Mouse (Mus musculus) midbrain, postnatal 0 days (tissue): ENCODE data around the gene Gm2431. TPM values are rescaled to one million over a fixed set of nuclear protein-coding genes. Genes with fewer than 3 reads are reported as not detected.
"Not testable (repeated sequence)": the region's sequence is repeated elsewhere in the genome, so short reads cannot be mapped to it uniquely, and the experiment has no call there.

Experiments used
- ATAC-seq: fragments of 200-750 bp; cut with Nextera tagmentation; 2 replicates; pipeline ENCODE4 v1.8.0; 2017; ENCODE audit warnings: moderate number of reproducible peaks, mild to moderate bottlenecking, moderate TSS enrichment, moderate library complexity; ENCODE audit not compliant: low FRiP score
- DNase-seq: peaks from one replicate; pipeline ENCODE4 v3.0.0-alpha.2; 2015; ENCODE audit warnings: low spot score
- H3K27ac ChIP-seq: fragments of 300-500 bp; sonication (generic); 2 replicates; pipeline ENCODE4 v1.5.1; 2014; ENCODE audit warnings: low read depth, mild to moderate bottlenecking, low read length, mixed read lengths
- H3K27me3 ChIP-seq: fragments of 300-500 bp; sonication (generic); 2 replicates; pipeline ENCODE4 v1.6.1; 2014; ENCODE audit warnings: low read length, control low read depth, mixed read lengths; ENCODE audit not compliant: insufficient read depth
- H3K36me3 ChIP-seq: fragments of 300-500 bp; sonication (generic); 2 replicates; pipeline ENCODE4 v1.6.1; 2014; ENCODE audit warnings: low read length, control low read depth, mixed read lengths; ENCODE audit not compliant: insufficient read depth
- H3K4me1 ChIP-seq: fragments of 300-500 bp; sonication (generic); 2 replicates; pipeline ENCODE4 v1.6.1; 2014; ENCODE audit warnings: mild to moderate bottlenecking, control low read depth, antibody characterized with exemption, low read length, mixed read lengths; ENCODE audit not compliant: insufficient read depth
- H3K4me2 ChIP-seq: fragments of 300-500 bp; sonication (generic); 2 replicates; pipeline ENCODE4 v1.6.1; 2014; ENCODE audit warnings: low read depth, mild to moderate bottlenecking, low read length, mixed read lengths; ENCODE audit not compliant: poor library complexity, severe bottlenecking
- H3K4me3 ChIP-seq: fragments of 300-500 bp; sonication (generic); 2 replicates; pipeline ENCODE4 v1.5.1; 2014; ENCODE audit warnings: low read depth, mild to moderate bottlenecking, low read length, moderate library complexity
- H3K9ac ChIP-seq: fragments of 300-500 bp; sonication (generic); replicated peaks from 2 replicates; pipeline ENCODE4 v1.6.1; 2014; ENCODE audit warnings: mild to moderate bottlenecking, low read length, moderate library complexity, mixed read lengths; ENCODE audit not compliant: poor library complexity, severe bottlenecking
- H3K9me3 ChIP-seq: fragments of 300-500 bp; sonication (generic); 2 replicates; pipeline ENCODE4 v1.6.1; 2016; ENCODE audit warnings: low read length, control low read depth
- CTCF ChIP-seq: IDR thresholded peaks from 2 replicates; pipeline ENCODE4 v1.5.1; 2016; ENCODE audit warnings: antibody characterized with exemption, mild to moderate bottlenecking
- WGBS: fragments of 180-500 bp; shearing (Covaris S2); extraction: QIAGEN DNeasy Blood & Tissue Kit; methylation state at CpG from one replicate; pipeline ENCODE4 v1.1.7; 2014; 5-methylcytosine and 5-hydroxymethylcytosine counted together
- polyA plus RNA-seq: library from polyadenylated mRNA; unstranded; fragments of >200 nt; fragmentation: Nextera tagmentation; extraction: Ambion mirVana; gene quantifications from 2 replicates; pipeline ENCODE4 v1.2.1, GENCODE M21; 2015
- total RNA-seq: library from RNA; depleted of rRNA; stranded (reverse); fragments of >200 nt; gene quantifications from 2 replicates; pipeline ENCODE4 v1.2.3, GENCODE M21; 2014; rRNA removed

Gm2431 gene
- total and polyA plus RNA-seq, 2 experiments from 2014 or later = not detected

- H3K9me3 ChIP-seq = 0 out of 2 replicates have a peak, but pooled peaks cover 4% of the 10 kb centered on the region
- no peaks in the 10 kb centered on the region for H3K36me3 ChIP-seq
- ATAC-seq (no peak), DNase-seq (no peak)
- H3K9ac ChIP-seq = no peak overlapping the region
- WGBS = 35% methylated on average over 1 of the region's 1 CpGs
- H3K27me3 ChIP-seq = no peaks in the 10 kb centered on the region
- no peak overlapping the region for H3K4me2 ChIP-seq
- no peak overlapping the region for H3K4me3 ChIP-seq
- TF ChIP-seq CTCF = no peak
- H3K27ac ChIP-seq = no peak overlapping the region
- no peaks in the 10 kb centered on the region for H3K4me1 ChIP-seq
These were observed 26.6 kb downstream of the Gm2431 start for GRCm38 (mm10) chr7:142231540-142231939.

- 55% methylated on average over 3 of the region's 3 CpGs for WGBS
- not testable (repeated sequence) for H3K4me3 ChIP-seq, H3K9ac ChIP-seq, H3K36me3 ChIP-seq, ATAC-seq, H3K9me3 ChIP-seq, H3K27ac ChIP-seq, DNase-seq, H3K4me2 ChIP-seq, H3K4me1 ChIP-seq, H3K27me3 ChIP-seq
These were observed 28.3 kb downstream of the Gm2431 start, which contains the start of gene Krtap5-5 for GRCm38 (mm10) chr7:142229871-142230270. Krtap5-5 (minus strand) TSS chr7:142229971.

GRCm38 (mm10) chr7:142224518-142224917, 33.6 kb downstream of the Gm2431 start:
- H3K9me3 ChIP-seq = no peaks in the 10 kb centered on the region
- TF ChIP-seq CTCF = no peak
- no peak for DNase-seq
- no peak overlapping the region for H3K4me3 ChIP-seq
- H3K27me3 ChIP-seq = no peaks in the 10 kb centered on the region
- H3K27ac ChIP-seq = no peak overlapping the region
- H3K4me2 ChIP-seq = no peak overlapping the region
- WGBS = 57% methylated on average over 2 of the region's 2 CpGs
- H3K9ac ChIP-seq = no peak overlapping the region
- no peaks in the 10 kb centered on the region for H3K36me3 ChIP-seq
- H3K4me1 ChIP-seq = no peaks in the 10 kb centered on the region
- ATAC-seq = no peak

- not testable (repeated sequence) for H3K27me3 ChIP-seq, ATAC-seq
- 45% methylated on average over 1 of the region's 1 CpGs for WGBS
These were observed 46.0 kb downstream of the Gm2431 start for GRCm38 (mm10) chr7:142212136-142212535.

GRCm38 (mm10) chr7:142211559-142211958, 46.6 kb downstream of the Gm2431 start, which contains the start of gene Gm7579:
Gm7579 (plus strand) TSS chr7:142211859.
- Histone ChIP-seq H3K4me1 (no peaks in the 10 kb centered on the region), H3K9me3 (no peaks in the 10 kb centered on the region), H3K9ac (no peak within 1 kb of the TSS), H3K27ac (no peak within 1 kb of the TSS), H3K4me3 (no peak within 1 kb of the TSS), H3K27me3 (no peaks in the 10 kb centered on the region), H3K4me2 (no peak within 1 kb of the TSS), H3K36me3 (no peaks in the 10 kb centered on the region)
- DNase-seq (no peak), ATAC-seq (no peak)
- 55% methylated on average over 1 of the region's 1 CpGs for WGBS
- no peak for TF ChIP-seq CTCF

More at GRCm38 (mm10) chr7:142212136-142212535, 46.0 kb downstream of the Gm2431 start:
- H3K27ac ChIP-seq, H3K4me3 ChIP-seq, H3K9ac ChIP-seq, H3K4me2 ChIP-seq, H3K9me3 ChIP-seq, H3K36me3 ChIP-seq, DNase-seq, H3K4me1 ChIP-seq: not testable (repeated sequence)

Other genes starting within 250 kb of the Gm2431 start
- 27.4 and 31.6 TPM in 2 replicates for gene Mob2, start 197.3 kb downstream of the Gm2431 start, total RNA-seq
- 38.0 and 41.3 TPM in 2 replicates for gene Mob2, start 197.3 kb downstream of the Gm2431 start, polyA plus RNA-seq
- gene Dusp8, start 162.5 kb downstream of the Gm2431 start, total RNA-seq = 144 and 175 TPM in 2 replicates
- 94.2 and 99.9 TPM in 2 replicates for gene Dusp8, start 162.5 kb downstream of the Gm2431 start, polyA plus RNA-seq
- gene Gm45618, start 137.6 kb downstream of the Gm2431 start, total RNA-seq = not detected in 2 replicates
- not detected in 2 replicates for gene Gm45618, start 137.6 kb downstream of the Gm2431 start, polyA plus RNA-seq
- not detected in 2 replicates for gene Gm39115, start 122.3 kb downstream of the Gm2431 start, total RNA-seq
- not detected in 2 replicates for gene Gm39115, start 122.3 kb downstream of the Gm2431 start, polyA plus RNA-seq
- gene Gm45337, start 113.7 kb downstream of the Gm2431 start, total RNA-seq = not detected in 2 replicates
- not detected in 2 replicates for gene Gm45337, start 113.7 kb downstream of the Gm2431 start, polyA plus RNA-seq
- not detected in 2 replicates for gene Gm29735, start 101.2 kb downstream of the Gm2431 start, total RNA-seq
- gene Gm29735, start 101.2 kb downstream of the Gm2431 start, polyA plus RNA-seq = not detected in 2 replicates
- gene Gm4553, start 92.6 kb downstream of the Gm2431 start, total RNA-seq = not detected in 2 replicates
- not detected in 2 replicates for gene Gm4553, start 92.6 kb downstream of the Gm2431 start, polyA plus RNA-seq
- not detected in 2 replicates for gene Krtap5-2, start 82.3 kb downstream of the Gm2431 start, total RNA-seq
- not detected in 2 replicates for gene Krtap5-2, start 82.3 kb downstream of the Gm2431 start, polyA plus RNA-seq
- gene Gm10153, start 68.0 kb downstream of the Gm2431 start, total RNA-seq = not detected in 2 replicates
- gene Gm10153, start 68.0 kb downstream of the Gm2431 start, polyA plus RNA-seq = not detected in 2 replicates
- not detected in 2 replicates for gene Krtap5-3, start 57.0 kb downstream of the Gm2431 start, total RNA-seq
- gene Krtap5-3, start 57.0 kb downstream of the Gm2431 start, polyA plus RNA-seq = not detected in 2 replicates
- gene Gm7579, start 46.5 kb downstream of the Gm2431 start, total RNA-seq = not detected in 2 replicates
- not detected in 2 replicates for gene Gm7579, start 46.5 kb downstream of the Gm2431 start, polyA plus RNA-seq
- not detected in 2 replicates for gene Krtap5-5, start 28.4 kb downstream of the Gm2431 start, total RNA-seq
- gene Krtap5-5, start 28.4 kb downstream of the Gm2431 start, polyA plus RNA-seq = not detected in 2 replicates
- gene Gm40460, start 17.3 kb downstream of the Gm2431 start, total RNA-seq = not detected in 2 replicates
- gene Gm40460, start 17.3 kb downstream of the Gm2431 start, polyA plus RNA-seq = not detected in 2 replicates
- gene Gm4559, start 16.0 kb upstream of the Gm2431 start, total RNA-seq = not detected in 2 replicates
- gene Gm4559, start 16.0 kb upstream of the Gm2431 start, polyA plus RNA-seq = not detected in 2 replicates
- gene Krtap5-1, start 38.8 kb upstream of the Gm2431 start, total RNA-seq = not detected in 2 replicates
- not detected in 2 replicates for gene Krtap5-1, start 38.8 kb upstream of the Gm2431 start, polyA plus RNA-seq
- gene Krtap5-4, start 45.2 kb upstream of the Gm2431 start, total RNA-seq = not detected in 2 replicates
- not detected in 2 replicates for gene Krtap5-4, start 45.2 kb upstream of the Gm2431 start, polyA plus RNA-seq
- gene Ifitm10, start 115.4 kb upstream of the Gm2431 start, total RNA-seq = 16.4 and 21.8 TPM in 2 replicates
- 20.8 and 23.5 TPM in 2 replicates for gene Ifitm10, start 115.4 kb upstream of the Gm2431 start, polyA plus RNA-seq
- 3.3 TPM in 1 of 2 replicates, not detected in the other for gene Gm49369, start 124.3 kb upstream of the Gm2431 start, total RNA-seq
- not detected in 2 replicates for gene Gm49369, start 124.3 kb upstream of the Gm2431 start, polyA plus RNA-seq
- 520 and 652 TPM in 2 replicates for gene Ctsd, start 129.7 kb upstream of the Gm2431 start, total RNA-seq
- gene Ctsd, start 129.7 kb upstream of the Gm2431 start, polyA plus RNA-seq = 320 and 345 TPM in 2 replicates
- not detected in 2 replicates for gene Syt8, start 176.5 kb upstream of the Gm2431 start, total RNA-seq
- gene Syt8, start 176.5 kb upstream of the Gm2431 start, polyA plus RNA-seq = not detected in 2 replicates
- gene Tnni2, start 183.5 kb upstream of the Gm2431 start, total RNA-seq = not detected in 2 replicates
- gene Tnni2, start 183.5 kb upstream of the Gm2431 start, polyA plus RNA-seq = 0.46 and 0.56 TPM in 2 replicates
- 5.1 and 11.0 TPM in 2 replicates for gene Lsp1, start 202.5 kb upstream of the Gm2431 start, total RNA-seq
- 5.3 and 8.7 TPM in 2 replicates for gene Lsp1, start 202.5 kb upstream of the Gm2431 start, polyA plus RNA-seq
- 1.3 and 1.5 TPM in 2 replicates for gene Tnnt3, start 240.5 kb upstream of the Gm2431 start, total RNA-seq
- gene Tnnt3, start 240.5 kb upstream of the Gm2431 start, polyA plus RNA-seq = 2.0 and 3.1 TPM in 2 replicates